Mouse (Mus musculus) megakaryocyte progenitor cell, adult 5-6 weeks (primary cell): Measurements from ENCODE around the gene Eps8l1. TPM values are rescaled to one million over a fixed set of nuclear protein-coding genes. Genes with fewer than 3 reads are reported as not detected.
"Not testable (repeated sequence)": the region's sequence is repeated elsewhere in the genome, so short reads cannot be mapped to it uniquely, and the experiment has no call there.

Experiments used
- ATAC-seq: replicated peaks from 2 replicates; pipeline ENCODE4 v1.8.0; 2016; ENCODE audit warnings: mild to moderate bottlenecking, moderate TSS enrichment, inconsistent platforms; ENCODE audit not compliant: poor library complexity
- total RNA-seq, 2 experiments: library from RNA; stranded (forward) in 1 of 2; stranded (reverse) in 1 of 2; fragments of 157-497, 149-512 nt in 1 of 2; fragments of 200-1000 nt in 1 of 2; gene quantifications; 2 replicates each; pipeline versions ENCODE4 v1.2.3 to v1.2.4; 2015 to 2017

Eps8l1 gene
- 2.0 and 2.8 TPM in 2 replicates for total RNA-seq (2015)
- total RNA-seq (2017): 1.6 and 5.1 TPM in 2 replicates

DNA sequence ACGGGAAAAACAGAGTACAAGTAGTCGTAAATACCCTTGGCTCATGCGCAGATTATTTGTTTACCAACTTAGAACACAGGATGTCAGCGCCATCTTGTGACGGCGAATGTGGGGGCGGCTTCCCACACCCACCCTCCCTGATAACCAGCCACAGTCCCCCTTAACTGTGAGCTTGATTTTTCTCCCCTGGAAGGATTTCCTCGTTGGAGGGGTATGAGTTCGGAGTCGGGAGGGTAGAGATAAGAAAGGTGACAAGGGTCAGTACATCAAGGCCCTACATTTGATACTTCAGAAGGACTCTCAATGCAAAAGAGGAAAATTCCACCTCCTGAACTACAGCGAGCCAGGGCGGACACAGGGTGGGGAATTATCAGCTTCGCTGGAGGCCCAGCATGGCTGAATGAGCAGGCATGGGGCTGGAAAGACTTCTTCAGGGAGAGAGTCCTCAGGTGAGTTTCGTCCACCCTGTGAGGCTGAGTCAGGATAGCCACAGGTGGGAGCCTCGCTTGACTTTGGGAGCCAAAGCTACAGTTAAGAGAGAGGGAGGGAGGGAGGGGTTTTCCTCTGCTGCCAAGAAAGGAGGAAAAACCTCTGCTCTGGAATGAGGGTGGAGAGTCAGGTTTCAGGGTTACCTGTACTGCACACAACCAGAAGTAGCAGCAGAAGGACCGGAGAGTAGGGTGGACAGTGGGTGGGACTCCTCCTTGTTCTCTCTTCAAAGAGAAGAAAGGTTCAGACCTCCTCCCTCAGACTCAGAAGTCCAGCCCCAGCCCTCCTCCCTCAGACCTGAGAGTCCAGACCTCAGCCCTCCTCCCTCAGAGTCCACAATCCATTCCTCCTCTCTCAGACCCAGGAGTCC lies at the start of gene Eps8l1:
Eps8l1 (plus strand) TSS at position 99 of the 859 bp plus-strand sequence.
- peak; percentile 29 for ATAC-seq

DNA sequence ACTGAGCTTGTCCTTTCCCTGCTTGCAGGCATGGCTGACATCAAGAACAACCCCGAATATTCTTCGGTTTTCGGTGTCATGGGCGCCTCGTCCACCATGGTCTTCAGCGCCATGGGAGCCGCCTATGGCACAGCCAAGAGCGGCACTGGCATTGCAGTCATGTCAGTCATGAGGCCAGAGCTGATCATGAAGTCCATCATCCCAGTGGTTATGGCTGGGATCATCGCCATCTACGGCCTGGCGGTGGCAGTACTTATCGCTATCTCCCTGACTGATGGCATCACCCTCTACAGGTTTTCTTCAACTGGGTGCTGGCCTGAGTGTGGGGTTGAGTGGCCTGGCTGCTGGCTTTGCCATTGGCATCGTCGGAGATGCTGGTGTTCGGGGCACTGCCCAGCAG lies 48.1 kb upstream of the Eps8l1 start:
- ATAC-seq: not testable (repeated sequence)

- no peak for ATAC-seq
These were observed 40.8 kb upstream of the Eps8l1 start for GRCm38 (mm10) chr7:4419681-4420080.

- ATAC-seq: no peak
These were observed 40.2 kb upstream of the Eps8l1 start for GRCm38 (mm10) chr7:4420230-4420629.

DNA sequence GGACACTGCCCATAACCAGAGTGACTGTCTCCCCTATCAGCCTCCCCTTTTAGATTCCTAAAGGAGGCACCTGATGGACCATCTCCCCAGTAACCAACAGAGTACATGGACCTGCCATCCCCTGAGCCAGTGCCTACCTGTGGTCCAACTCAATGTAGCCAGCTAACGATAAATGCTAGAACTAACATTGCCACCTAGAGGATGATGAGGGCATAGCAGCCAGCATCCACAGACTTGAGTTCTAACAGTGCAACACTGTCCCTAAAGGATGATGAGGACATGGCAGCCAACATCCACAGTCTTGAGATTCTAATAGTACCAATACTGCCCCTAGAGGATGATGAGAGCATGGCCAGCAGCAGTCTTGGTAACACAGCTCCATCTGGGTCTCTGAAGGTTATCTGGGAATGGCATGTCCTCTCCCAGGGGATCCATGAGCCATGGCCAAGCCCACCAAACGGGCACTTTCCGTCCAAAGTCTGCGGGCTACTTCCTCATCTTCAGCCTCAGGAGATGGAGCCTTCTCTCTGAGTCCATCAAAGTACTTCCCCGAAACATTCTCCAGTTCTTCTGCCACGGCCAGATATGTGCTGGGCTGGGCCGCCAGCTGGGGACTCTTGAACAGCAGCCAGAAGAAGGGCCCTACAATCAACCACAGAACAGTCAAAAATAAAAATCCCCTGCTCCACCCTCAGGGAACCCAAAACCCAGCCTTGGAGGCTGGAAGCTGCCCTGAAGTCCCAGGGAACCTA lies 33.1 kb upstream of the Eps8l1 start:
- ATAC-seq: peak; percentile 95

DNA sequence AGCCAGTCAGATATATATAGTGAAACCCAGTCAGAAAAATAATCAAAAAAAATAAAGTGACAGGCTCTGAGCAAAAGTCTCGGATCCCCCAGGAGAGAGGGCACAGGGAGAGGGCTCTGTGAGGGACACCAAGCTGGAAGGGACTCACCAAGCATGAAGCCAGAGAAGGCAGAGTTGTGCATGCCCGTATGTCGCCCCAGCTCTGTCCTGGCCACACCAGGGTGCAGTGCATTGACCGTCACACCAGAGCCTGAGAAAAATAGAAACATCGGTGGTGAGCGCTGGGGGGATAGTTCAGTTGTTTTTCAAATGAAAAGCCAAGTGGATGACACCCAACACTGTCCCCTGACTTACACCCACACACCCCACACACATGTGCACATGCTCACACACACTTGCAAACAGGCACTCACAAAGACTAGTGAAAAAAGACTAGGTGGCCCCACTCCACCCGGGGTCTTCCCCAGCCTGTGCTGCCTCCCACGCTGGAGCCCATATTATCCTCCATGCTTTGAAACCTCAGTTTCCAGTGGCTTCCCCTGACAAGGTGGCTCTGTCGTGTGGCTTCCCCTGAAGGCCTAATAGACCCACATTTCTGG lies 30.1 kb upstream of the Eps8l1 start:
- ATAC-seq: no peak

DNA sequence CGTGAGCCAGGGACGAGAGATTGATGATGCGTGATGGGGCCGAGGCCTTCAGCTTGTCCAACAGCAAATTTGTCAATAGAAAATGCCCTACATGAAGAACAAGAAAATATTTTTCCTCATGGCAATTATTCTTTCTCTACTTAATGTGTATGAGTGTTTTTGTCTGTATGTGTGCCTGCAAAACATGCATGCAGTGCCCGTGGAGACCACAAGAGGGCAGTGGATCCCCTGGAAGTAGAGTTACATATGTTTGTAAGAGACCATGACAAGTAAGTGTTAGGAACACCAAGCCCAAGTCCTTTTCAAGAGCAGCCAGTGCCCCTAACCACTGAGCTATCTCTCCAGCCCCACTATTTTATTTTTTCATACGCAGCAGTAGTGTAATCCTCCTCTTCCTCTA lies 28.9 kb upstream of the Eps8l1 start:
- peak; percentile 70 for ATAC-seq

DNA sequence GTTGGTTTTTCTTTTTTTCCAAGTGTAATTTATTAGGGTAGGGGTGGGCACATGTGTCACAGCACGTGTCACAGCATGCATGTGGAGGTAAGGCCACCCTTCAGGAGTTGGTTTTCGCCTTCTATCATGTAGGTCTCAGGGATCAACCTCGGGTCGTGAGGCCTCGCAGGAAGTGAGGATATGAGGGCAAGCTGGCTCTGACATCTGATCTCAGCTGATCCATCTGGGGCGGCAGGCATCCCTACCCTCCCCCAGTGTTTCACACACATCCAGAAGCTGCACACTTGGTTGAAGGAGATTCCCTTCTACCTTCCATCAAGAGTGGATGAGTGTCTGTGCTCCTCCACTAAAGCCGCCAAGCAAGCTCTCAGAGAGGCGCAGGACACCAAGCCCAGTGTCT lies 28.4 kb upstream of the Eps8l1 start:
- no peak for ATAC-seq

DNA sequence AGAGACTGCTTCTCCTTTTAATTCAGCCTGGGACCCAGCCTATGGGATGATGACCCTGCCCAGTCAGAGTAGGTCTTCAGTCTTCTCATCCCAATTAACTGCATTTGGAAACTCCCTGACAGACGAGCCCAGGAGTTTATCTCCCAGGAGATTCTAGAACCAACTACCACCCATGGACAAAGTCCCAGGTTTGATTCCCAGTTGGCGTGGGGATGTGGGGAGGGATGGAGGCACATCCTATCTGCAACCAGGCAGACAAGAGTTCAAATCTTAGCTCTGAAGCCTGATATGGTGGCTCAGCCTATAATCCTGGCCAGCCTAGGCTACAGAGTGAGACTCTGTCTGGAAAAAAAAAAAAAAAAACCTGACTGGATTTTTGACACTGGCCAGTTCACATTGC lies 22.8 kb upstream of the Eps8l1 start:
- ATAC-seq: no peak

GRCm38 (mm10) chr7:4440549-4440948 lies 19.9 kb upstream of the Eps8l1 start:
- ATAC-seq: no peak

GRCm38 (mm10) chr7:4445216-4445791 lies 15.2 kb upstream of the Eps8l1 start, which contains the start of gene Rdh13:
Gene Rdh13 (minus strand): TSS chr7:4445649.
- ATAC-seq: peak; percentile 97

DNA sequence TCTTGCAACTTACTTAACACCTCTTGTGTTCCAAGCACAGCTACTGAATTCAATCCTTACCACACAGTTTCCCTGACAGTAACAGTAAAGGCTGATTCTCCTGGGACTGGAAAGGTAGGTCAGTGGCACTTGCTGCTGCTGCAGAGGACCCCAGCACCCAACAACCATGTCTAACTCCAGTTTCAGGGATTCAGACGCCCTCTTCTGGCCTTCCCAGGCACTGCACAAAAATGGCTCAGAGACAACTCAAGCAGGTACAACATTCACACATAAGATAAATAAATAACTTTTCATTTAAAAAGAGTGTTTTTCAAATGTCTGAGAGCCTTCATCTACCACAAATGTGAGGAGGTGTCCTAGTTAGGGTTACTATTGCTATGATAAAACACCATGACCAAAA lies 13.3 kb upstream of the Eps8l1 start:
- ATAC-seq: no peak

DNA sequence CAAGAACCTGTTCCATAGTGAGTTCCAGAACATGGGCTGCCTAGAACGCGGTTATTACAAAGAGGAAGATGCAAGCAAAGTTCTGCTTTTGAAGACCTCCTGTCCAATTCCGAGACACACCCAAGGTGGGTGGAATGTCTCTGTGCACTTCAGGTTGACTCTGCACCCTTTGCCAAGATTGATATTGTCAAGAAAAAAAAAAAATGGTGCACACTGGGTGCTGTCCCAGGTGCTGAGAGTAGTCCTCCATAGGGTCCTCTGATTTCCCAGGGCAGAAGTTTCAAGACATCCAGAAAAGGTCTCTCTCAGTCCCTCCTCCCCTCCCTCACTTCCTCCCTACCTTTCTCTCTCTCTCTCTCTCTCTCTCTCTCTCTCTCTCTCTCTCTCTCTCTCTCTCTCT lies 12.0 kb upstream of the Eps8l1 start:
- ATAC-seq: no peak

DNA sequence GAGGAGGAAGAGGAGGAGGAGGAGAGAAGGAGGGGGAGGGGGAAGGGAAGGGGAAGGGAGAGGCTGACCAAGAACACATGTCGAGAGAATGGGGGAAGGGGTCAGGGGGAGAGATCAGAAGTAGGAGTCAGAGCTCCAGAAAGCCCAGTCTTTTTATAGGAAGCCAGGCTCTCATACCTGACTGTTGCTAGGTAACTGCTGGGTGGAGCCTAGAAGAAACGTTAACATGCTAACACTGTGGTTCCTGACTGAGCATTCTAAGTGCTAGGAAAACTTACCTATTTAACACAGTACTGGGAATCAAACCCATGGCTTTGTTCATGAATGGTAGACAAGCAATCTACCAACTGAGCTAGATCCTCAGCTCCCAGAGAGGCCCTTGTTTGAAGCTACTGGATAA lies 11.3 kb upstream of the Eps8l1 start:
- ATAC-seq: no peak

GRCm38 (mm10) chr7:4452644-4453043 lies 7.8 kb upstream of the Eps8l1 start:
- ATAC-seq: no peak

GRCm38 (mm10) chr7:4464194-4464824 lies 3.8 kb downstream of the Eps8l1 start:
- peak; percentile 50 for ATAC-seq

- ATAC-seq: no peak
These were observed 7.3 kb downstream of the Eps8l1 start for GRCm38 (mm10) chr7:4467801-4468200.

- ATAC-seq: peak; percentile 49
These were observed 10.1 kb downstream of the Eps8l1 start for GRCm38 (mm10) chr7:4470275-4471178.

DNA sequence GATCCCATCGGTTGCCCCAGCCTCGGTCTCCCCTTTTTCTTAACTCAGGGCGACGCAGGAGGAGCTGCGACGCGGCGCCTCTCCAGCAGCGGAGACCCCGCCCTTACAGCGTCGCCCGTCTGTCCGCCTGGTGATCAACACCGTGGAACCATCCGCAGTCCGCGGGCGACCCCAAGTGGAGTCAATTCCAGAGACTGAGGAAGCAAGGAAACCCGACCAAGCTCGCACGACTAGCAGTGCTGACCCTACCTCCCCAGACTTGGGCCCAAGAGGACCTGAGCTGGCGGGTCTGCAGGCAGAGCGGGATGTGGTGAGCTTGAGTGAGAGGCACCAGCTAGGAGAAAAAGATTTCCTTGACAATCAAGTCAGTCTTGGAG lies 10.7 kb downstream of the Eps8l1 start:
- ATAC-seq: peak; percentile 75

DNA sequence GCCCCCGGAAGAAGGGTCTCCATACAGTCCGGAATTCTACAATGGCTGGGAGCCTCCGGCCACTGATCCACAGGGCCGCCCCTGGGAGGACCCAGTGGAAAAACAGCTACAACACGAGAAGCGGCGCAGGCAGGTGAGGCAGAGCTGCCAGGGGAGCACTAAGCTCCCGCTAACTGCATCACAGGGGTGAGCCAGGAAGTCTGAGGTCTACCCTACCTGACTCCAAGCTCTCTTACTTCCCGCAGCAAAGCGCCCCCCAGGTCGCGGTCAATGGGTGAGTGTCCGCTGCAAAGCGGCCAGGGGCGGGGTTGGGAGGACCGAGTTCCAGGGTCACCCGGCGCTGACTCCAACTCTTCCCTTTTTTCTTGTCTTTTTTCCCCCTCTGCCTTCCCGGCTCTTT lies 13.5 kb downstream of the Eps8l1 start:
- ATAC-seq: no peak
